Mouse (Mus musculus) inflammation-experienced regulatory T-cells, adult 6 months (primary cell): ENCODE data around the gene Slc22a20. TPM values are rescaled to one million over a fixed set of nuclear protein-coding genes. Genes with fewer than 3 reads are reported as not detected.

Experiments
- ATAC-seq: one replicate; pipeline ENCODE4 v1.8.0; 2017
- polyA plus RNA-seq, 3 experiments: library from polyadenylated mRNA; unstranded; fragments of 100-300 nt; shearing (Covaris generic); gene quantifications; one replicate each; pipeline ENCODE4 v1.2.1; 2017

The Slc22a20 gene
- polyA plus RNA-seq, 3 experiments from 2014 or later, result not detected

GRCm38 (mm10) chr19:5922119-5922942, 63.6 kb downstream of the Slc22a20 start:
- ATAC-seq, result no peak

- no peak for ATAC-seq
These were observed 64.2 kb downstream of the Slc22a20 start for GRCm38 (mm10) chr19:5921715-5922114.

Other genes with a start within 250 kb of the Slc22a20 start
- under 1 TPM in 1 of 3 experiments, not detected in 2; 0.77 TPM for gene Ltbp3, start 245.2 kb downstream of the Slc22a20 start, polyA plus RNA-seq
- gene Scyl1, start 214.7 kb downstream of the Slc22a20 start, polyA plus RNA-seq, result 10 to 100 TPM; 14.2 to 19.5 (median 15.4) TPM
- gene Frmd8, start 110.9 kb downstream of the Slc22a20 start, polyA plus RNA-seq, result 10 to 100 TPM; 57.3 to 71.3 (median 60.1) TPM
- 10 to 100 TPM; 48.8 to 54.8 (median 54.1) TPM for gene Slc25a45, start 108.3 kb downstream of the Slc22a20 start, polyA plus RNA-seq
- 1 to 10 TPM in 1 of 3 experiments, under 1 TPM in 2; 0.36 to 1.1 (median 0.66) TPM for gene Tigd3, start 92.0 kb downstream of the Slc22a20 start, polyA plus RNA-seq
- gene Dpf2, start 73.1 kb downstream of the Slc22a20 start, polyA plus RNA-seq, result 100 to 1,000 TPM; 157 to 198 (median 189) TPM
- under 1 TPM in 2 of 3 experiments, not detected in 1; 0.32 to 0.52 TPM for gene Cdc42ep2, start 61.3 kb downstream of the Slc22a20 start, polyA plus RNA-seq
- 10 to 100 TPM; 14.2 to 20.4 (median 14.7) TPM for gene Pola2, start 21.9 kb downstream of the Slc22a20 start, polyA plus RNA-seq
- gene Capn1, start 29.8 kb upstream of the Slc22a20 start, polyA plus RNA-seq, result 10 to 100 TPM; 41.9 to 48.2 (median 44.7) TPM
- 10 to 100 TPM; 12.6 to 16.5 (median 16.2) TPM for gene Syvn1, start 60.4 kb upstream of the Slc22a20 start, polyA plus RNA-seq
- gene Mrpl49, start 71.6 kb upstream of the Slc22a20 start, polyA plus RNA-seq, result 10 to 100 TPM; 36.6 to 40.3 (median 36.7) TPM
- 1,000 to 10,000 TPM; 1,798 to 3,866 (median 2,409) TPM for gene Fau, start 71.7 kb upstream of the Slc22a20 start, polyA plus RNA-seq
- 10 to 100 TPM in 1 of 3 experiments, 1 to 10 TPM in 2; 5.6 to 11.5 (median 9.4) TPM for gene Znhit2, start 75.0 kb upstream of the Slc22a20 start, polyA plus RNA-seq
- 1 to 10 TPM; 5.6 to 7.2 (median 6.9) TPM for gene Tm7sf2, start 82.2 kb upstream of the Slc22a20 start, polyA plus RNA-seq
- gene Vps51, start 91.1 kb upstream of the Slc22a20 start, polyA plus RNA-seq, result 10 to 100 TPM; 29.3 to 35.6 (median 31.5) TPM
- not detected for gene Tmem262, start 93.9 kb upstream of the Slc22a20 start, polyA plus RNA-seq
- 1 to 10 TPM in 1 of 3 experiments, under 1 TPM in 1, not detected in 1; 0.77 to 1.1 TPM for gene Gm28374, start 96.1 kb upstream of the Slc22a20 start, polyA plus RNA-seq
- 10 to 100 TPM; 32.0 to 47.2 (median 36.9) TPM for gene Zfpl1, start 98.8 kb upstream of the Slc22a20 start, polyA plus RNA-seq
- gene Cdca5, start 98.8 kb upstream of the Slc22a20 start, polyA plus RNA-seq, result 10 to 100 TPM in 1 of 3 experiments, 1 to 10 TPM in 2; 2.4 to 24.7 (median 4.4) TPM
- gene AC131692.1, start 108.3 kb upstream of the Slc22a20 start, polyA plus RNA-seq, result under 1 TPM in 1 of 3 experiments, not detected in 2; 0.48 TPM
- gene Naaladl1, start 119.6 kb upstream of the Slc22a20 start, polyA plus RNA-seq, result under 1 TPM in 1 of 3 experiments, not detected in 2; 0.33 TPM
- gene Sac3d1, start 132.5 kb upstream of the Slc22a20 start, polyA plus RNA-seq, result 1 to 10 TPM; 1.4 to 4.4 (median 3.3) TPM
- gene Snx15, start 142.2 kb upstream of the Slc22a20 start, polyA plus RNA-seq, result 10 to 100 TPM; 17.2 to 21.8 (median 20.4) TPM
- not detected for gene Batf2, start 154.8 kb upstream of the Slc22a20 start, polyA plus RNA-seq
- gene Arl2, start 155.4 kb upstream of the Slc22a20 start, polyA plus RNA-seq, result 10 to 100 TPM; 14.3 to 31.0 (median 21.9) TPM
- under 1 TPM in 2 of 3 experiments, not detected in 1; 0.55 to 0.79 TPM for gene Majin, start 198.2 kb upstream of the Slc22a20 start, polyA plus RNA-seq
- gene Gpha2, start 240.2 kb upstream of the Slc22a20 start, polyA plus RNA-seq, result not detected
- gene Ppp2r5b, start 249.7 kb upstream of the Slc22a20 start, polyA plus RNA-seq, result 1 to 10 TPM; 1.7 to 3.3 (median 2.2) TPM